In genomic region chr13:34018521-34018920, GRCm38 (mm10) we compare ENCODE assay signal across 18 mouse cellular contexts.
"Had no signal": no experiment of that assay in that cellular context is flagged by ENCODE, and none has a peak within 500 bp of the region (broad histone marks: within the 10 kb centered on the region; RNA-seq: fewer than 3 reads in every experiment).

No protein-coding gene starts in this region.

- H3K27ac ChIP-seq: midbrain, embryonic 10.5 days; midbrain, embryonic 12.5 days; midbrain, embryonic 15.5 days; neural tube, embryonic 13.5 days; neural tube, embryonic 15.5 days had no signal

- H3K4me2 ChIP-seq: lung, embryonic 14.5 days; midbrain, embryonic 12.5 days; midbrain, embryonic 15.5 days; neural tube, embryonic 13.5 days; neural tube, embryonic 15.5 days had no signal

- DNase-seq: lung, adult 18-20 months; lung, embryonic 14.5 days; lung, postnatal 10 days; lung, postnatal 4 days; retina, postnatal 1 day; right cerebral cortex, adult 18-20 months; right cerebral cortex, postnatal 25 days; right cerebral cortex, postnatal 4 days; spleen, adult 18-20 months; thymus, adult 18-20 months; thymus, postnatal 14 days; thymus, postnatal 36 days had no signal

- H3K4me3 ChIP-seq: midbrain, embryonic 10.5 days; midbrain, embryonic 12.5 days; midbrain, embryonic 15.5 days; myocyte; neural tube, embryonic 13.5 days; neural tube, embryonic 15.5 days had no signal

- H3K9ac ChIP-seq: lung, embryonic 14.5 days; midbrain, embryonic 12.5 days; midbrain, embryonic 15.5 days; neural tube, embryonic 13.5 days; neural tube, embryonic 15.5 days had no signal

- H3K4me1 ChIP-seq: midbrain, embryonic 10.5 days; midbrain, embryonic 12.5 days; midbrain, embryonic 15.5 days; neural tube, embryonic 13.5 days; neural tube, embryonic 15.5 days had no signal

- H3K9me3 ChIP-seq: midbrain, embryonic 10.5 days; midbrain, embryonic 12.5 days; midbrain, embryonic 15.5 days; neural tube, embryonic 13.5 days; neural tube, embryonic 15.5 days had no signal

- ATAC-seq: midbrain, embryonic 15.5 days had no signal

- H3K27me3 ChIP-seq: midbrain, embryonic 12.5 days; midbrain, embryonic 15.5 days; neural tube, embryonic 13.5 days; neural tube, embryonic 15.5 days had no signal
